11 mouse cellular contexts compared by ENCODE assay signal in the genomic region with DNA sequence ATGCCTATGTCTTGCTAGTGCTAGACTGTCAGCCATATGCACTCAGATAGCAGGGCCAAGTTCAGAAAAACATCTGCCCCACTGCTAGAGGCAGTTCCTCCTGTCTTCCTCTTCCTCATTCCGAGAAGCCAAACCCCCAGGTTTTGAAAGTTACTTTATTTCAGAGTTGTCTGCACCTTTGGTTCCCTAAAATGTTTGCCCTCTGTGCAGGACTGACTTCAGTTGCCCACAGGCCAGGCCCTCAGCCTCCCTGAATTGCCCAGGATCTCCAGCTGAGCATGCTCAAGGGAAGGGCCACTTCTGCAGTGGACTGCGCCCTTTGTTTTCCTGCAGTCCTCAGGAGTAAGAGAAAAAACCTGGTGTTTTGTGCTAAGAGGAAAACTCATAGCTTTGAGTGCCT.
DNase-seq lines count a peak whose midpoint lies in the region; ATAC-seq lines count a peak whose summit lies in the region.
"Had no signal": no experiment of that assay in that cellular context is flagged by ENCODE, and none has a peak within 500 bp of the region (broad histone marks: within the 10 kb centered on the region; RNA-seq: fewer than 3 reads in every experiment).

No protein-coding gene starts in this region.

- peak; percentile 39 to 55 for DNase-seq in kidney, postnatal 36 days
- peak; percentile 51 for DNase-seq in c-Kit-positive CD71-negative TER-119-negative erythroid progenitor cells, embryonic 14.5 days (ENCODE audit: low read depth)
- DNase-seq in splenic B cell, adult 2 months (ENCODE audit: low read depth, low spot score), result peak; percentile 58
- no peak for DNase-seq in gastrocnemius, postnatal 4 days (ENCODE audit: low spot score in 2 of 2)
- no peak for DNase-seq in layer of hippocampus, adult 8-10 months (ENCODE audit: low spot score in 2 of 2)

- no peaks in the 10 kb centered on the region for H3K4me1 ChIP-seq in kidney, embryonic 14.5 days (ENCODE audit: control insufficient read depth, insufficient read depth, low read length)
- 0 out of 2 replicates have a peak, but pooled peaks cover 5% of the 10 kb centered on the region for H3K4me1 ChIP-seq in lung, embryonic 15.5 days
- H3K4me1 ChIP-seq: forebrain, embryonic 12.5 days; intestine, embryonic 15.5 days; limb, embryonic 13.5 days had no signal

- no peak overlapping the region for H3K4me3 ChIP-seq in kidney, embryonic 14.5 days (ENCODE audit: low read length)
- no peak overlapping the region for H3K4me3 ChIP-seq in lung, embryonic 15.5 days
- H3K4me3 ChIP-seq: forebrain, embryonic 12.5 days; intestine, embryonic 15.5 days; limb, embryonic 13.5 days had no signal

- H3K27ac ChIP-seq in kidney, embryonic 14.5 days (ENCODE audit: low read depth, low read length), result no peak overlapping the region
- peak overlapping the region; percentile 32 for H3K27ac ChIP-seq in lung, embryonic 15.5 days
- H3K27ac ChIP-seq: forebrain, embryonic 12.5 days; intestine, embryonic 15.5 days; limb, embryonic 13.5 days had no signal

- no peak for ATAC-seq in kidney, embryonic 14.5 days (ENCODE audit: low FRiP score, low TSS enrichment)
- ATAC-seq in lung, embryonic 15.5 days (ENCODE audit: borderline replicate concordance, extremely low read depth, low FRiP score, low TSS enrichment), result no peak
- ATAC-seq: intestine, embryonic 15.5 days had no signal

- no peak overlapping the region for H3K9ac ChIP-seq in kidney, embryonic 14.5 days (ENCODE audit: low read depth, low read length)
- H3K9ac ChIP-seq in lung, embryonic 15.5 days, result no peak overlapping the region
- H3K9ac ChIP-seq: forebrain, embryonic 12.5 days; intestine, embryonic 15.5 days; limb, embryonic 13.5 days had no signal

- no peaks in the 10 kb centered on the region for H3K9me3 ChIP-seq in kidney, embryonic 14.5 days (ENCODE audit: control insufficient read depth, low read length)
- H3K9me3 ChIP-seq in lung, embryonic 15.5 days, result no peaks in the 10 kb centered on the region
- H3K9me3 ChIP-seq: forebrain, embryonic 12.5 days; intestine, embryonic 15.5 days; limb, embryonic 13.5 days had no signal

- peaks cover 77% of the 10 kb centered on the region for H3K36me3 ChIP-seq in kidney, embryonic 14.5 days (ENCODE audit: control insufficient read depth, insufficient read depth, low read length)
- H3K36me3 ChIP-seq in lung, embryonic 15.5 days, result peaks cover 77% of the 10 kb centered on the region
- H3K36me3 ChIP-seq in splenic B cell, adult 2 months (ENCODE audit: control insufficient read depth, insufficient read depth, low read length, poor library complexity, severe bottlenecking), result peaks cover 23% of the 10 kb centered on the region

- H3K4me2 ChIP-seq in kidney, embryonic 14.5 days (replicated peaks; ENCODE audit: low read depth, low read length), result no peak overlapping the region
- H3K4me2 ChIP-seq in lung, embryonic 15.5 days, result no peak overlapping the region
- H3K4me2 ChIP-seq: forebrain, embryonic 12.5 days; heart, embryonic 11.5 days; intestine, embryonic 15.5 days; limb, embryonic 13.5 days had no signal

- no peaks in the 10 kb centered on the region for H3K27me3 ChIP-seq in kidney, embryonic 14.5 days (ENCODE audit: control insufficient read depth, insufficient read depth, low read length)
- no peaks in the 10 kb centered on the region for H3K27me3 ChIP-seq in lung, embryonic 15.5 days
- no peaks in the 10 kb centered on the region for H3K27me3 ChIP-seq in splenic B cell, adult 2 months (ENCODE audit: control insufficient read depth, insufficient read depth, low read length, poor library complexity, severe bottlenecking)
- H3K27me3 ChIP-seq: forebrain, embryonic 12.5 days; intestine, embryonic 15.5 days; limb, embryonic 13.5 days had no signal

- 91% methylated on average over 2 of the region's 2 CpGs for WGBS in kidney, embryonic 14.5 days
- WGBS in lung, embryonic 15.5 days, result 65% methylated on average over 2 of the region's 2 CpGs

Comparison
In these comparisons a context has a peak if more than half of its experiments do, and no peak if none do; other contexts are left out.
1. DNase-seq: peak in kidney, postnatal 36 days (2 of 2), c-Kit-positive CD71-negative TER-119-negative erythroid progenitor cells, embryonic 14.5 days (single experiment) and splenic B cell, adult 2 months (single experiment); none in gastrocnemius, postnatal 4 days (0 of 2) and layer of hippocampus, adult 8-10 months (0 of 2).